Mouse (Mus musculus): Measurements from ENCODE around the gene Setd3. TPM values are rescaled to one million over a fixed set of nuclear protein-coding genes. Genes with fewer than 3 reads are reported as not detected.

The Setd3 gene
- polyA plus RNA-seq, 1 experiment from 2014 or later: 90.8 TPM

- no peak overlapping the region for H3K9ac ChIP-seq (ENCODE audit: low read depth, low read length)
- H3K4me3 ChIP-seq (ENCODE audit: low read length): no peak overlapping the region
- no peak overlapping the region for H3K27ac ChIP-seq (ENCODE audit: low read length)
- H3K4me2 ChIP-seq (ENCODE audit: low read depth, low read length): no peak overlapping the region
- H3K9me3 ChIP-seq (ENCODE audit: control insufficient read depth, low read length): no peaks in the 10 kb centered on the region
- no peaks in the 10 kb centered on the region for H3K27me3 ChIP-seq (replicated peaks; ENCODE audit: control insufficient read depth, insufficient read depth, low read length)
- 67% methylated on average over 5 of the region's 5 CpGs for WGBS
- no peaks in the 10 kb centered on the region for H3K36me3 ChIP-seq (ENCODE audit: control insufficient read depth, insufficient read depth, low read length)
- H3K4me1 ChIP-seq (ENCODE audit: control insufficient read depth, insufficient read depth, low read length): peaks cover 7% of the 10 kb centered on the region
- ATAC-seq: no peak
These were observed 106.2 kb downstream of the Setd3 start for GRCm38 (mm10) chr12:108072907-108073306.

- no peak overlapping the region for H3K9ac ChIP-seq (ENCODE audit: low read depth, low read length)
- H3K27me3 ChIP-seq (replicated peaks; ENCODE audit: control insufficient read depth, insufficient read depth, low read length): no peaks in the 10 kb centered on the region
- no peak for ATAC-seq
- no peaks in the 10 kb centered on the region for H3K36me3 ChIP-seq (ENCODE audit: control insufficient read depth, insufficient read depth, low read length)
- H3K4me2 ChIP-seq (ENCODE audit: low read depth, low read length): no peak overlapping the region
- H3K4me1 ChIP-seq (ENCODE audit: control insufficient read depth, insufficient read depth, low read length): peaks cover 7% of the 10 kb centered on the region
- no peak overlapping the region for H3K4me3 ChIP-seq (ENCODE audit: low read length)
- H3K9me3 ChIP-seq (ENCODE audit: control insufficient read depth, low read length): no peaks in the 10 kb centered on the region
- no peak overlapping the region for H3K27ac ChIP-seq (ENCODE audit: low read length)
- WGBS: 55% methylated on average over 21 of the region's 21 CpGs
These were observed 108.1 kb downstream of the Setd3 start for GRCm38 (mm10) chr12:108070685-108071662.

GRCm38 (mm10) chr12:108069504-108069903, 109.6 kb downstream of the Setd3 start:
- Histone ChIP-seq H3K27me3 (replicated peaks; ENCODE audit: control insufficient read depth, insufficient read depth, low read length) (no peaks in the 10 kb centered on the region), H3K9ac (ENCODE audit: low read depth, low read length) (no peak overlapping the region), H3K36me3 (ENCODE audit: control insufficient read depth, insufficient read depth, low read length) (no peaks in the 10 kb centered on the region), H3K9me3 (ENCODE audit: control insufficient read depth, low read length) (no peaks in the 10 kb centered on the region), H3K4me3 (ENCODE audit: low read length) (no peak overlapping the region), H3K27ac (ENCODE audit: low read length) (no peak overlapping the region), H3K4me1 (ENCODE audit: control insufficient read depth, insufficient read depth, low read length) (peaks cover 7% of the 10 kb centered on the region), H3K4me2 (ENCODE audit: low read depth, low read length) (no peak overlapping the region)
- ATAC-seq: no peak
- 68% methylated on average over 6 of the region's 6 CpGs for WGBS

GRCm38 (mm10) chr12:108067811-108068375, 111.2 kb downstream of the Setd3 start:
- Histone ChIP-seq H3K4me1 (ENCODE audit: control insufficient read depth, insufficient read depth, low read length) (peaks cover 7% of the 10 kb centered on the region), H3K36me3 (ENCODE audit: control insufficient read depth, insufficient read depth, low read length) (no peaks in the 10 kb centered on the region), H3K4me2 (ENCODE audit: low read depth, low read length) (no peak overlapping the region), H3K9ac (ENCODE audit: low read depth, low read length) (no peak overlapping the region), H3K27me3 (replicated peaks; ENCODE audit: control insufficient read depth, insufficient read depth, low read length) (no peaks in the 10 kb centered on the region), H3K9me3 (ENCODE audit: control insufficient read depth, low read length) (no peaks in the 10 kb centered on the region), H3K4me3 (ENCODE audit: low read length) (no peak overlapping the region), H3K27ac (ENCODE audit: low read length) (no peak overlapping the region)
- no peak for ATAC-seq
- WGBS: 65% methylated on average over 13 of the region's 13 CpGs

- Histone ChIP-seq H3K36me3 (ENCODE audit: control insufficient read depth, insufficient read depth, low read length) (no peaks in the 10 kb centered on the region), H3K27me3 (replicated peaks; ENCODE audit: control insufficient read depth, insufficient read depth, low read length) (no peaks in the 10 kb centered on the region), H3K4me1 (ENCODE audit: control insufficient read depth, insufficient read depth, low read length) (peaks cover 10% of the 10 kb centered on the region), H3K9me3 (ENCODE audit: control insufficient read depth, low read length) (no peaks in the 10 kb centered on the region), H3K27ac (ENCODE audit: low read length) (no peak overlapping the region), H3K4me2 (ENCODE audit: low read depth, low read length) (no peak overlapping the region), H3K9ac (ENCODE audit: low read depth, low read length) (no peak overlapping the region), H3K4me3 (ENCODE audit: low read length) (no peak overlapping the region)
- ATAC-seq: no peak
- 85% methylated on average over 3 of the region's 3 CpGs for WGBS
These were observed 111.9 kb downstream of the Setd3 start for GRCm38 (mm10) chr12:108067231-108067630.

GRCm38 (mm10) chr12:108064396-108064998, 114.6 kb downstream of the Setd3 start:
- no peaks in the 10 kb centered on the region for H3K9me3 ChIP-seq (ENCODE audit: control insufficient read depth, low read length)
- H3K4me2 ChIP-seq (ENCODE audit: low read depth, low read length): no peak overlapping the region
- H3K36me3 ChIP-seq (ENCODE audit: control insufficient read depth, insufficient read depth, low read length): no peaks in the 10 kb centered on the region
- WGBS: 51% methylated on average over 9 of the region's 9 CpGs
- H3K27me3 ChIP-seq (replicated peaks; ENCODE audit: control insufficient read depth, insufficient read depth, low read length): no peaks in the 10 kb centered on the region
- no peak overlapping the region for H3K4me3 ChIP-seq (ENCODE audit: low read length)
- ATAC-seq: no peak
- no peak overlapping the region for H3K9ac ChIP-seq (ENCODE audit: low read depth, low read length)
- H3K27ac ChIP-seq (ENCODE audit: low read length): no peak overlapping the region
- H3K4me1 ChIP-seq (ENCODE audit: control insufficient read depth, insufficient read depth, low read length): peaks cover 6% of the 10 kb centered on the region; the same call in 1 of the 2 replicates

GRCm38 (mm10) chr12:108063986-108064385, 115.1 kb downstream of the Setd3 start:
- Histone ChIP-seq H3K4me1 (ENCODE audit: control insufficient read depth, insufficient read depth, low read length) (peaks cover 6% of the 10 kb centered on the region; the same call in 1 of the 2 replicates), H3K9ac (ENCODE audit: low read depth, low read length) (no peak overlapping the region), H3K9me3 (ENCODE audit: control insufficient read depth, low read length) (no peaks in the 10 kb centered on the region), H3K27me3 (replicated peaks; ENCODE audit: control insufficient read depth, insufficient read depth, low read length) (no peaks in the 10 kb centered on the region), H3K27ac (ENCODE audit: low read length) (no peak overlapping the region), H3K4me3 (ENCODE audit: low read length) (no peak overlapping the region), H3K36me3 (ENCODE audit: control insufficient read depth, insufficient read depth, low read length) (no peaks in the 10 kb centered on the region), H3K4me2 (ENCODE audit: low read depth, low read length) (no peak overlapping the region)
- WGBS: 35% methylated on average over 6 of the region's 6 CpGs
- ATAC-seq: no peak

GRCm38 (mm10) chr12:108062137-108062536, 117.0 kb downstream of the Setd3 start:
- Histone ChIP-seq H3K4me1 (ENCODE audit: control insufficient read depth, insufficient read depth, low read length) (peaks cover 6% of the 10 kb centered on the region; the same call in 1 of the 2 replicates), H3K27me3 (replicated peaks; ENCODE audit: control insufficient read depth, insufficient read depth, low read length) (no peaks in the 10 kb centered on the region), H3K4me2 (ENCODE audit: low read depth, low read length) (no peak overlapping the region), H3K4me3 (ENCODE audit: low read length) (no peak overlapping the region), H3K9me3 (ENCODE audit: control insufficient read depth, low read length) (no peaks in the 10 kb centered on the region), H3K36me3 (ENCODE audit: control insufficient read depth, insufficient read depth, low read length) (no peaks in the 10 kb centered on the region), H3K9ac (ENCODE audit: low read depth, low read length) (no peak overlapping the region), H3K27ac (ENCODE audit: low read length) (no peak overlapping the region)
- WGBS: 54% methylated on average over 5 of the region's 5 CpGs
- peak; percentile 60 for ATAC-seq

- Histone ChIP-seq H3K9me3 (ENCODE audit: control insufficient read depth, low read length) (no peaks in the 10 kb centered on the region), H3K9ac (ENCODE audit: low read depth, low read length) (no peak overlapping the region), H3K4me3 (ENCODE audit: low read length) (no peak overlapping the region), H3K4me1 (ENCODE audit: control insufficient read depth, insufficient read depth, low read length) (peaks cover 6% of the 10 kb centered on the region; the same call in 1 of the 2 replicates), H3K4me2 (ENCODE audit: low read depth, low read length) (no peak overlapping the region), H3K27me3 (replicated peaks; ENCODE audit: control insufficient read depth, insufficient read depth, low read length) (no peaks in the 10 kb centered on the region), H3K27ac (ENCODE audit: low read length) (no peak overlapping the region), H3K36me3 (ENCODE audit: control insufficient read depth, insufficient read depth, low read length) (no peaks in the 10 kb centered on the region)
- ATAC-seq: peak; percentile 9; the same call in 1 of the 2 replicates
- 66% methylated on average over 7 of the region's 7 CpGs for WGBS
These were observed 117.5 kb downstream of the Setd3 start for GRCm38 (mm10) chr12:108061661-108062060.
